Mouse (Mus musculus): ENCODE results near the gene Smarca2.

DNA sequence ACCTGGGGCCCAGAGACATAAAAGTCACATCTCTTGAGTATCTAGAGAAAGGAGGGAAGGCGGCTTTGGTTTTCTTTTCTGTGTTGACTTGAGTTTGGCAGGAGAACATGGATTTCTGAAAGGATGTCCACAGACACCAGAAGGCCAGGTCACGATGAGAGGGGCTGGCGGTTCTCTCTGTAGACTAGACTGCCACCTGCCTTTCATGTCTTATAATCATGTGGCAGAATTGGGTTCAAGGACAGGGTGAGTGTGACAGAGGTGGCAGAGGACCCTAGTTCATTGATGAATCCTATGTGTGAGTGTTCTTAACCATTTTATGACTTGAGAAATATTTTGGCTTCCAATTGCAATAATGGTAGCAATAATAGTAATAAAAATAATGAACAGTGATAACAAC is 56.3 kb downstream of the Smarca2 start:
- TF ChIP-seq CTCF (IDR thresholded peaks at IDR 0.05; ENCODE audit: control insufficient read depth, insufficient read depth, insufficient read length) (no peak), CEBPB (IDR thresholded peaks at IDR 0.05; ENCODE audit: low read depth) (no peak), MAX (IDR thresholded peaks at IDR 0.05) (no peak), MYOG (IDR thresholded peaks at IDR 0.05; ENCODE audit: control insufficient read depth, extremely low read depth, insufficient read length) (no peak), USF1 (IDR thresholded peaks at IDR 0.05; ENCODE audit: low read depth) (no peak)
